In genomic region chr1:43521950-43522349, GRCm38 (mm10) we compare ENCODE assay signal across 27 mouse cellular contexts.
DNase-seq lines count a peak whose midpoint lies in the region; ATAC-seq and TF ChIP-seq lines count a peak whose summit lies in the region.
"Had no signal": no experiment of that assay in that cellular context is flagged by ENCODE, and none has a peak within 500 bp of the region (broad histone marks: within the 10 kb centered on the region; RNA-seq: fewer than 3 reads in every experiment).

No protein-coding gene starts in this region.

- no peaks in the 10 kb centered on the region for H3K27me3 ChIP-seq in G1E (ENCODE audit: insufficient read depth, low read length)
- H3K27me3 ChIP-seq in liver, postnatal 0 days (ENCODE audit: insufficient read depth, low read length) = no peaks in the 10 kb centered on the region
- H3K27me3 ChIP-seq in stomach, embryonic 15.5 days (replicated peaks) = no peaks in the 10 kb centered on the region
- H3K27me3 ChIP-seq: forebrain, embryonic 12.5 days; heart, embryonic 12.5 days; midbrain, embryonic 13.5 days; neural tube, embryonic 13.5 days had no signal

- DNase-seq in G1E (ENCODE audit: low spot score) = no peak
- DNase-seq in liver = peak; percentile 35
- DNase-seq in liver, postnatal 0 days = no peak
- DNase-seq in heart, postnatal 36 days = no peak
- no peak for DNase-seq in urinary bladder, adult 2 months (ENCODE audit: low spot score)
- DNase-seq in adrenal gland, postnatal 36 days = no peak
- no peak for DNase-seq in lung, postnatal 4 days
- DNase-seq: adrenal gland, postnatal 25 days; cerebellum, adult 2 months; cerebellum, postnatal 36 days; gastrocnemius, postnatal 10 days; heart, adult 11 months; heart, postnatal 14 days; kidney, postnatal 36 days; layer of hippocampus, adult 9-11 months; lung, adult 18-20 months; lung, postnatal 36 days; right cerebral cortex, postnatal 14 days; thymus, postnatal 25 days had no signal

- peak; percentile 41 for ATAC-seq in G1E (ENCODE audit: extremely low read depth, insufficient number of reproducible peaks, low FRiP score, poor library complexity, severe bottlenecking)
- no peak for ATAC-seq in liver, postnatal 0 days
- peak; percentile 76 for ATAC-seq in stomach, embryonic 15.5 days (ENCODE audit: insufficient read depth, low FRiP score, low read depth)
- ATAC-seq: hindbrain, embryonic 16.5 days; midbrain, embryonic 13.5 days had no signal

- no peak overlapping the region for H3K4me2 ChIP-seq in liver, postnatal 0 days (ENCODE audit: low read depth, low read length)
- no peak overlapping the region for H3K4me2 ChIP-seq in stomach, embryonic 15.5 days
- H3K4me2 ChIP-seq: forebrain, embryonic 12.5 days; heart, embryonic 12.5 days; midbrain, embryonic 13.5 days; neural tube, embryonic 13.5 days had no signal

- H3K9me3 ChIP-seq in G1E (replicated peaks) = no peaks in the 10 kb centered on the region
- H3K9me3 ChIP-seq in liver, postnatal 0 days (ENCODE audit: low read length) = no peaks in the 10 kb centered on the region
- H3K9me3 ChIP-seq in stomach, embryonic 15.5 days = no peaks in the 10 kb centered on the region
- H3K9me3 ChIP-seq: embryonic facial prominence, embryonic 10.5 days; forebrain, embryonic 12.5 days; heart, embryonic 12.5 days; limb, embryonic 10.5 days; midbrain, embryonic 13.5 days; neural tube, embryonic 13.5 days had no signal

- intact Hi-C loops in heart, postnatal 36 days (cut with DNase I) = no loop called here

- H3K9ac ChIP-seq in liver, postnatal 0 days (replicated peaks) = no peak overlapping the region
- no peak overlapping the region for H3K9ac ChIP-seq in stomach, embryonic 15.5 days
- H3K9ac ChIP-seq: forebrain, embryonic 12.5 days; heart, embryonic 12.5 days; midbrain, embryonic 13.5 days; neural tube, embryonic 13.5 days had no signal

- 69% methylated on average over 4 of the region's 4 CpGs for WGBS in liver, postnatal 0 days (ENCODE audit: insufficient replicate concordance)
- WGBS in stomach, embryonic 15.5 days = 74% methylated on average over 4 of the region's 4 CpGs

- peaks cover 70% of the 10 kb centered on the region for H3K4me1 ChIP-seq in G1E (ENCODE audit: insufficient read depth, low read depth, low read length)
- H3K4me1 ChIP-seq in liver, postnatal 0 days (ENCODE audit: insufficient read depth) = peaks cover 20% of the 10 kb centered on the region
- H3K4me1 ChIP-seq in stomach, embryonic 15.5 days = 0 out of 2 replicates have a peak, but pooled peaks cover 4% of the 10 kb centered on the region
- H3K4me1 ChIP-seq: forebrain, embryonic 12.5 days; limb, embryonic 10.5 days had no signal

- TF ChIP-seq CTCF in G1E (IDR thresholded peaks at IDR 0.05; ENCODE audit: low read depth, low read length) = no peak
- TF ChIP-seq CTCF in liver, postnatal 0 days (IDR thresholded peaks at IDR 0.05; ENCODE audit: low read depth) = no peak

- no peak overlapping the region for H3K4me3 ChIP-seq in G1E (ENCODE audit: low read depth, low read length)
- H3K4me3 ChIP-seq in liver, postnatal 0 days (ENCODE audit: low read depth, low read length) = no peak overlapping the region
- no peak overlapping the region for H3K4me3 ChIP-seq in stomach, embryonic 15.5 days (replicated peaks)
- H3K4me3 ChIP-seq: embryonic facial prominence, embryonic 10.5 days; forebrain, embryonic 12.5 days; heart, embryonic 12.5 days; limb, embryonic 10.5 days; midbrain, embryonic 13.5 days; neural tube, embryonic 13.5 days had no signal

- peaks cover 52% of the 10 kb centered on the region for H3K36me3 ChIP-seq in G1E (replicated peaks)
- H3K36me3 ChIP-seq in liver, postnatal 0 days (replicated peaks; ENCODE audit: insufficient read depth, low read length) = no peaks in the 10 kb centered on the region
- H3K36me3 ChIP-seq in stomach, embryonic 15.5 days = no peaks in the 10 kb centered on the region
- H3K36me3 ChIP-seq: forebrain, embryonic 12.5 days; heart, embryonic 12.5 days; midbrain, embryonic 13.5 days; neural tube, embryonic 13.5 days had no signal

- peak overlapping the region; percentile 18; the same call in 1 of the 2 replicates for H3K27ac ChIP-seq in liver, postnatal 0 days (ENCODE audit: low read depth)
- no peak overlapping the region for H3K27ac ChIP-seq in stomach, embryonic 15.5 days
- H3K27ac ChIP-seq: embryonic facial prominence, embryonic 10.5 days; forebrain, embryonic 12.5 days; limb, embryonic 10.5 days; midbrain, embryonic 13.5 days; neural tube, embryonic 13.5 days had no signal

- no peak for TF ChIP-seq EP300 in liver, postnatal 0 days (IDR thresholded peaks at IDR 0.05; ENCODE audit: low read depth)
